Mouse (Mus musculus): ENCODE results near the gene 9530003J23Rik. TPM values are rescaled to one million over a fixed set of nuclear protein-coding genes. Genes with fewer than 3 reads are reported as not detected.
A peak's percentile ranks its signal among the peaks of the same experiment; 100 is the strongest.

Gene 9530003J23Rik
- polyA plus RNA-seq, 2 experiments = not detected

GRCm38 (mm10) chr10:117208221-117208620, 30.3 kb downstream of the 9530003J23Rik start:
- ATAC-seq (ENCODE audit: low FRiP score, low read depth) (no peak), DNase-seq (ENCODE audit: low spot score) (no peak)
- Histone ChIP-seq H3K27me3 (ENCODE audit: control insufficient read depth, insufficient read depth, low read length) (no peaks in the 10 kb centered on the region), H3K36me3 (ENCODE audit: control insufficient read depth, insufficient read depth, low read length) (peaks cover 3% of the 10 kb centered on the region; the same call in 1 of the 2 replicates), H3K9me3 (ENCODE audit: control insufficient read depth, low read length) (no peaks in the 10 kb centered on the region), H3K27ac (replicated peaks; ENCODE audit: low read depth, low read length) (no peak overlapping the region), H3K4me1 (ENCODE audit: control insufficient read depth, insufficient read depth, low read length) (0 out of 2 replicates have a peak, but pooled peaks cover 3% of the 10 kb centered on the region), H3K4me3 (replicated peaks; ENCODE audit: low read length) (no peak overlapping the region), H3K4me2 (replicated peaks; ENCODE audit: low read depth, low read length, severe bottlenecking) (no peak overlapping the region), H3K9ac (ENCODE audit: low read depth, low read length, severe bottlenecking) (no peak overlapping the region)
- WGBS = 77% methylated on average over 15 of the region's 15 CpGs
- no peak for TF ChIP-seq POLR2A (IDR thresholded peaks at IDR 0.05; ENCODE audit: borderline replicate concordance, extremely low read depth, insufficient read depth, insufficient read length)

DNA sequence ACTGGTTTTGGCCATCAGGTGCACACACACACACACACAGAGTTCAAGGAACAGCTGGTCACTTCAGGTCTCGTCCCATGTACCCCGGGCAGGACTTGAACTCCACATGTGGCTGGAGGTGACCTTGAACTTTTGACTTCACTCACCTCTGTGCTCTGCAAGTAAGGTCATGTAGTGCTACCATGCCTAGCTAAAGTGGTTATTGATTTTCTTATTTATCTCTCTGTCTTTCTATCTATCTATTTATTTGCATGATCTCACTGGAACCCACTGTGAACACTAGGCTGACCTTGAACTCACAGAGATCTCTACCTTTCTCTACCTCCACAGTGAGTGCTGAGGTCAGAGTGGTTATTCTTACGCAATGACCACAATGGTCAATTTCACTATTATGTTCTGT, 32.4 kb downstream of the 9530003J23Rik start:
- Histone ChIP-seq H3K27ac (replicated peaks; ENCODE audit: low read depth, low read length) (no peak overlapping the region), H3K4me1 (ENCODE audit: control insufficient read depth, insufficient read depth, low read length) (0 out of 2 replicates have a peak, but pooled peaks cover 3% of the 10 kb centered on the region), H3K36me3 (ENCODE audit: control insufficient read depth, insufficient read depth, low read length) (no peaks in the 10 kb centered on the region), H3K27me3 (ENCODE audit: control insufficient read depth, insufficient read depth, low read length) (no peaks in the 10 kb centered on the region), H3K4me3 (replicated peaks; ENCODE audit: low read length) (no peak overlapping the region), H3K9me3 (ENCODE audit: control insufficient read depth, low read length) (no peaks in the 10 kb centered on the region), H3K9ac (ENCODE audit: low read depth, low read length, severe bottlenecking) (no peak overlapping the region), H3K4me2 (replicated peaks; ENCODE audit: low read depth, low read length, severe bottlenecking) (no peak overlapping the region)
- no peak for TF ChIP-seq POLR2A (IDR thresholded peaks at IDR 0.05; ENCODE audit: borderline replicate concordance, extremely low read depth, insufficient read depth, insufficient read length)
- WGBS = 95% methylated on average over 3 of the region's 3 CpGs
- ATAC-seq (ENCODE audit: low FRiP score, low read depth) (no peak), DNase-seq (ENCODE audit: low spot score) (no peak)

DNA sequence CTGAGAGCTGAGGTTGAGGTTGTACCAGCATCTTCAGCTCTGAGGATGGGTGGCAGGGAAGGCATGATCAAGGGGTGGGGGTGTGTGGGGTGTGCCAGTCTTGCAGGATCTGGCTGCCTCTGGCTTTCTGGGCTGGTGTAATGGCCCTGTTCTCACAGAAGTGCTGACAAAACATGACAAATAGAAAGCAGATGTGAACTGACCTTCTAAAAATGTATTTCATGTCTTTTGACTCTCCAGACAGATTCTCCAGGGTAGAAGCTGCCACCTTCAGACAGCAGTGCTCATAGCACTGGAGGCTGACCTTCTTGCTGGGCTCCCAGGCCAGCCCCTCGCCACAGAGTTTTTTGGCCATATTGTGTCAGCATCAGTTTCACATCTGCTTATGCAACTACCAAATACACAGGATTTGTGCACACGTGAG, 34.9 kb downstream of the 9530003J23Rik start:
- H3K27ac ChIP-seq (replicated peaks; ENCODE audit: low read depth, low read length) = no peak overlapping the region
- H3K36me3 ChIP-seq (ENCODE audit: control insufficient read depth, insufficient read depth, low read length) = no peaks in the 10 kb centered on the region
- 0 out of 2 replicates have a peak, but pooled peaks cover 6% of the 10 kb centered on the region for H3K4me1 ChIP-seq (ENCODE audit: control insufficient read depth, insufficient read depth, low read length)
- H3K4me2 ChIP-seq (replicated peaks; ENCODE audit: low read depth, low read length, severe bottlenecking) = no peak overlapping the region
- ATAC-seq (ENCODE audit: low FRiP score, low read depth) (no peak), DNase-seq (ENCODE audit: low spot score) (peak; percentile 31)
- no peak overlapping the region for H3K4me3 ChIP-seq (replicated peaks; ENCODE audit: low read length)
- TF ChIP-seq POLR2A (IDR thresholded peaks at IDR 0.05; ENCODE audit: borderline replicate concordance, extremely low read depth, insufficient read depth, insufficient read length) = no peak
- H3K27me3 ChIP-seq (ENCODE audit: control insufficient read depth, insufficient read depth, low read length) = no peaks in the 10 kb centered on the region
- no peaks in the 10 kb centered on the region for H3K9me3 ChIP-seq (ENCODE audit: control insufficient read depth, low read length)
- no peak overlapping the region for H3K9ac ChIP-seq (ENCODE audit: low read depth, low read length, severe bottlenecking)
- 64% methylated on average over 2 of the region's 2 CpGs for WGBS

DNA sequence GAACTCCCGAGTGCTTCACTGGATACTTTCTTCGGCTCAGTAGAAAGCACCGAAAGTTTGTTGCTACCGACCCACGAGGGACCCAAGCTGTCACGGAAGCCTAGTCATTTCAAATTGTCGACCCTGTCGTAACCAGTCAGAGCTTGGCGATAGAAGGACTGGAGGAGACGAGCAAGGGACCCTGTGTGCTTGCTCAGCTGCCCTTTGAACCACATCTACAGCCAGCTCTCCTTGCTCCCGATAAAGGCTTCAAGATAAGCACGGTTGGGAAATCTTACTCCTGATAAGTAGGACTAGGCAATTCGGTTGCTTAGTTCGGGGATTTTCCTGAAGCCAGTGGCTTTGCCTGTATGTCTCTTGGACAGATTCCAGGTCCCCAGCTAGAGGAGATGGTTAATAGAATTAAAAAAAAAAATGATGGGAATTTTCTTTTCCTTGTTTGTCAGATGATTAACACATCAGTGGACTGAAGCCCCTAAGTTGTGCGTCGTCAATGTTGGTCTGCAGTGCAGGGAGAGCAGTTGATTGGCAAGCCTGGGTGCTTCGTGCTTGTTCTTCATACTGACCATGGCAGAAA, 35.4 kb downstream of the 9530003J23Rik start:
- 0 out of 2 replicates have a peak, but pooled peaks cover 6% of the 10 kb centered on the region for H3K4me1 ChIP-seq (ENCODE audit: control insufficient read depth, insufficient read depth, low read length)
- no peaks in the 10 kb centered on the region for H3K27me3 ChIP-seq (ENCODE audit: control insufficient read depth, insufficient read depth, low read length)
- no peaks in the 10 kb centered on the region for H3K9me3 ChIP-seq (ENCODE audit: control insufficient read depth, low read length)
- no peak for TF ChIP-seq POLR2A (IDR thresholded peaks at IDR 0.05; ENCODE audit: borderline replicate concordance, extremely low read depth, insufficient read depth, insufficient read length)
- no peak overlapping the region for H3K4me2 ChIP-seq (replicated peaks; ENCODE audit: low read depth, low read length, severe bottlenecking)
- DNase-seq (ENCODE audit: low spot score) = no peak
- H3K36me3 ChIP-seq (ENCODE audit: control insufficient read depth, insufficient read depth, low read length) = no peaks in the 10 kb centered on the region
- H3K27ac ChIP-seq (replicated peaks; ENCODE audit: low read depth, low read length) = no peak overlapping the region
- 78% methylated on average over 17 of the region's 17 CpGs for WGBS
- no peak for ATAC-seq (ENCODE audit: low FRiP score, low read depth)
- no peak overlapping the region for H3K4me3 ChIP-seq (replicated peaks; ENCODE audit: low read length)
- no peak overlapping the region for H3K9ac ChIP-seq (ENCODE audit: low read depth, low read length, severe bottlenecking)

DNA sequence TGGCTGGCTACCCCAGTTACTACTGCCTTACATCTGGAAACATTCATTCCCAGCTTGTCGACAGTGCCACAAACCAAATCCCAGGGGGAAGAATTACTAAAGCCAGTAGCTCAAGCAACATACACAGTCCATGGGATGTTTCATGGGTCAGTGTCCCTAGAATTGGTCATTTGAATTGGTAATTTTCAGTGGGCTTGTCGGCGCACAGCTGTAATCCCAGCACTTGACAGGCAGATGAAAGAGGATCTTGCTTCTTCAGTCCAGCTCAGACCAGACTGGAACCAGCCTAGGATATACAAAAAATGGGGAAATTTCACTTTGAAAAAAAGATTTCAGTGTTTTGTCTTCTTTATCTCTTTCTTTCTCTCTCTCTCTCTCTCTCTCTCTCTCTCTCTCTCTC, 38.8 kb downstream of the 9530003J23Rik start:
- H3K4me1 ChIP-seq (ENCODE audit: control insufficient read depth, insufficient read depth, low read length) = 0 out of 2 replicates have a peak, but pooled peaks cover 6% of the 10 kb centered on the region
- H3K9me3 ChIP-seq (ENCODE audit: control insufficient read depth, low read length) = no peaks in the 10 kb centered on the region
- TF ChIP-seq POLR2A (IDR thresholded peaks at IDR 0.05; ENCODE audit: borderline replicate concordance, extremely low read depth, insufficient read depth, insufficient read length) = no peak
- H3K9ac ChIP-seq (ENCODE audit: low read depth, low read length, severe bottlenecking) = no peak overlapping the region
- WGBS = 48% methylated on average over 3 of the region's 3 CpGs
- H3K4me3 ChIP-seq (replicated peaks; ENCODE audit: low read length) = no peak overlapping the region
- no peaks in the 10 kb centered on the region for H3K27me3 ChIP-seq (ENCODE audit: control insufficient read depth, insufficient read depth, low read length)
- ATAC-seq (ENCODE audit: low FRiP score, low read depth) (no peak), DNase-seq (ENCODE audit: low spot score) (peak; percentile 22)
- no peak overlapping the region for H3K4me2 ChIP-seq (replicated peaks; ENCODE audit: low read depth, low read length, severe bottlenecking)
- no peak overlapping the region for H3K27ac ChIP-seq (replicated peaks; ENCODE audit: low read depth, low read length)
- H3K36me3 ChIP-seq (ENCODE audit: control insufficient read depth, insufficient read depth, low read length) = no peaks in the 10 kb centered on the region

All from limb, embryonic 14.5 days (tissue).